25 mouse cellular contexts compared by ENCODE assay signal in the genomic region with DNA sequence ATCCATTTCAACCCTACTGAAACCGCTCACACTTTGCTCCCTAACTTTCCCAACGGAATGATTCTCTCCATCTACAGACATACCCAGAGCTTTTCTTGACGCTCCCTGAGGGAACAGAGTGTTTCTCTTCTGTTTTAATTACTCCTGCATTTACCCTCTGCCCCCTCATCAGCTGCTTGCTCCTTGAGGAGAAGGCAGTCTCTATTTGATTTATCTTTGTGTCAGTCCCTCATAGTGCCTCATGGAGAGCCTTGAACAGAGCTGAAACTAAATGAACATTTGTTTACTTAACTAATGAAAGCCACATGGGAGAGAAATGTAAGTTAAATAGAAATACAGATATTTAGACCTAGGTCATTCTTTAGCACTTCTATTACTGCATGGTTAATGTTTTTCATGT.
DNase-seq lines count a peak whose midpoint lies in the region; ATAC-seq and TF ChIP-seq lines count a peak whose summit lies in the region.
"Had no signal": no experiment of that assay in that cellular context is flagged by ENCODE, and none has a peak within 500 bp of the region (broad histone marks: within the 10 kb centered on the region; RNA-seq: fewer than 3 reads in every experiment).

No protein-coding gene starts in this region.

- peak; percentile 21 for DNase-seq in hindbrain, embryonic 10.5 days (ENCODE audit: low spot score)
- no peak for DNase-seq in hindbrain, embryonic 14.5 days (ENCODE audit: low spot score)
- peak; percentile 65 for DNase-seq in 3T3-L1 (ENCODE audit: low read depth, low spot score)
- DNase-seq in embryonic facial prominence, embryonic 11.5 days (ENCODE audit: low spot score) = peak; percentile 85
- peak; percentile 54 for DNase-seq in kidney, postnatal 0 days (ENCODE audit: low spot score)
- DNase-seq in cerebellum, adult 11-12 months = no peak
- DNase-seq in cerebellum, adult 11 months = no peak
- no peak for DNase-seq in liver, embryonic 11.5 days (ENCODE audit: low spot score)
- DNase-seq: adrenal gland, postnatal 25 days; cerebellum, adult 18-20 months; cerebellum, postnatal 25 days; gastrocnemius, postnatal 14 days; heart, adult 2 months; heart, postnatal 4 days; left cerebral cortex, postnatal 4 days; lung, adult 2 months; lung, postnatal 36 days; retina, postnatal 1 day; thymus, postnatal 4 days had no signal

- no peaks in the 10 kb centered on the region for H3K27me3 ChIP-seq in hindbrain, embryonic 10.5 days (ENCODE audit: insufficient read depth, poor library complexity, severe bottlenecking)
- H3K27me3 ChIP-seq in hindbrain, embryonic 14.5 days (ENCODE audit: control insufficient read depth, insufficient read depth, low read length) = no peaks in the 10 kb centered on the region
- no peaks in the 10 kb centered on the region for H3K27me3 ChIP-seq in embryonic facial prominence, embryonic 11.5 days (ENCODE audit: control insufficient read depth, insufficient read depth, low read length)
- H3K27me3 ChIP-seq in kidney, postnatal 0 days (ENCODE audit: insufficient read depth, low read length) = no peaks in the 10 kb centered on the region
- no peaks in the 10 kb centered on the region for H3K27me3 ChIP-seq in liver, embryonic 11.5 days (replicated peaks; ENCODE audit: control insufficient read depth, insufficient read depth, low read length)
- H3K27me3 ChIP-seq: forebrain, embryonic 12.5 days; heart, embryonic 15.5 days; liver, embryonic 12.5 days had no signal

- no peaks in the 10 kb centered on the region for H3K4me1 ChIP-seq in hindbrain, embryonic 10.5 days (replicated peaks)
- no peaks in the 10 kb centered on the region for H3K4me1 ChIP-seq in hindbrain, embryonic 14.5 days (replicated peaks; ENCODE audit: control insufficient read depth, insufficient read depth, low read length)
- H3K4me1 ChIP-seq in embryonic facial prominence, embryonic 11.5 days (ENCODE audit: control insufficient read depth, insufficient read depth, low read length) = no peaks in the 10 kb centered on the region; the same call in 1 of the 2 replicates
- H3K4me1 ChIP-seq in kidney, postnatal 0 days (replicated peaks; ENCODE audit: insufficient read depth, low read length) = no peaks in the 10 kb centered on the region
- no peaks in the 10 kb centered on the region for H3K4me1 ChIP-seq in liver, embryonic 11.5 days (replicated peaks; ENCODE audit: control insufficient read depth, insufficient read depth, low read length)
- H3K4me1 ChIP-seq: forebrain, embryonic 12.5 days; heart, embryonic 15.5 days; liver, embryonic 12.5 days had no signal

- H3K27ac ChIP-seq in hindbrain, embryonic 10.5 days = no peak overlapping the region
- no peak overlapping the region for H3K27ac ChIP-seq in hindbrain, embryonic 14.5 days
- H3K27ac ChIP-seq in embryonic facial prominence, embryonic 11.5 days (replicated peaks; ENCODE audit: low read depth, low read length) = no peak overlapping the region
- no peak overlapping the region for H3K27ac ChIP-seq in kidney, postnatal 0 days
- H3K27ac ChIP-seq in liver, embryonic 11.5 days (ENCODE audit: low read depth, low read length) = no peak overlapping the region
- H3K27ac ChIP-seq: forebrain, embryonic 12.5 days; heart, adult 2 months; heart, embryonic 15.5 days; left cerebral cortex, adult 2 months; liver, embryonic 12.5 days had no signal

- no peak for TF ChIP-seq CTCF in kidney, postnatal 0 days (IDR thresholded peaks at IDR 0.05; ENCODE audit: low read depth)

- H3K9me3 ChIP-seq in hindbrain, embryonic 10.5 days = no peaks in the 10 kb centered on the region
- no peaks in the 10 kb centered on the region for H3K9me3 ChIP-seq in hindbrain, embryonic 14.5 days (ENCODE audit: control insufficient read depth, low read length)
- H3K9me3 ChIP-seq in embryonic facial prominence, embryonic 11.5 days (replicated peaks; ENCODE audit: control insufficient read depth, low read length) = no peaks in the 10 kb centered on the region
- H3K9me3 ChIP-seq in kidney, postnatal 0 days (replicated peaks; ENCODE audit: low read length) = no peaks in the 10 kb centered on the region
- no peaks in the 10 kb centered on the region for H3K9me3 ChIP-seq in liver, embryonic 11.5 days (ENCODE audit: control insufficient read depth, low read length)
- H3K9me3 ChIP-seq: forebrain, embryonic 12.5 days; heart, embryonic 15.5 days; liver, embryonic 12.5 days had no signal

- H3K4me2 ChIP-seq in hindbrain, embryonic 14.5 days (replicated peaks) = no peak overlapping the region
- H3K4me2 ChIP-seq in embryonic facial prominence, embryonic 11.5 days (ENCODE audit: low read depth, low read length) = no peak overlapping the region
- H3K4me2 ChIP-seq in kidney, postnatal 0 days (ENCODE audit: low read length) = no peak overlapping the region
- no peak overlapping the region for H3K4me2 ChIP-seq in liver, embryonic 11.5 days
- H3K4me2 ChIP-seq: forebrain, embryonic 12.5 days; heart, embryonic 15.5 days; liver, embryonic 12.5 days had no signal

- H3K4me3 ChIP-seq in hindbrain, embryonic 10.5 days = no peak overlapping the region
- no peak overlapping the region for H3K4me3 ChIP-seq in hindbrain, embryonic 14.5 days (replicated peaks; ENCODE audit: low read length)
- no peak overlapping the region for H3K4me3 ChIP-seq in embryonic facial prominence, embryonic 11.5 days (ENCODE audit: low read depth, low read length)
- H3K4me3 ChIP-seq in kidney, postnatal 0 days (replicated peaks; ENCODE audit: low read depth, low read length) = no peak overlapping the region
- no peak overlapping the region for H3K4me3 ChIP-seq in liver, embryonic 11.5 days (ENCODE audit: low read depth, low read length)
- H3K4me3 ChIP-seq: forebrain, embryonic 12.5 days; heart, adult 2 months; heart, embryonic 15.5 days; left cerebral cortex, adult 2 months; liver, embryonic 12.5 days had no signal

- 60% methylated on average over 3 of the region's 3 CpGs for WGBS in hindbrain, embryonic 10.5 days
- WGBS in hindbrain, embryonic 14.5 days = 81% methylated on average over 3 of the region's 3 CpGs
- WGBS in embryonic facial prominence, embryonic 11.5 days = 20% methylated on average over 3 of the region's 3 CpGs
- 28% methylated on average over 3 of the region's 3 CpGs for WGBS in kidney, postnatal 0 days
- WGBS in liver, embryonic 11.5 days = 50% methylated on average over 3 of the region's 3 CpGs

- H3K36me3 ChIP-seq in hindbrain, embryonic 10.5 days = no peaks in the 10 kb centered on the region
- no peaks in the 10 kb centered on the region for H3K36me3 ChIP-seq in hindbrain, embryonic 14.5 days (replicated peaks; ENCODE audit: control insufficient read depth, insufficient read depth)
- H3K36me3 ChIP-seq in embryonic facial prominence, embryonic 11.5 days (replicated peaks; ENCODE audit: control insufficient read depth, insufficient read depth, low read depth, low read length) = no peaks in the 10 kb centered on the region
- no peaks in the 10 kb centered on the region for H3K36me3 ChIP-seq in kidney, postnatal 0 days (ENCODE audit: insufficient read depth, low read length)
- no peaks in the 10 kb centered on the region for H3K36me3 ChIP-seq in liver, embryonic 11.5 days (ENCODE audit: control insufficient read depth, insufficient read depth, low read length)
- H3K36me3 ChIP-seq: forebrain, embryonic 12.5 days; heart, embryonic 15.5 days; liver, embryonic 12.5 days had no signal

- ATAC-seq in hindbrain, embryonic 14.5 days (ENCODE audit: low FRiP score) = no peak
- ATAC-seq in embryonic facial prominence, embryonic 11.5 days (replicated peaks; ENCODE audit: insufficient number of reproducible peaks, low FRiP score, low TSS enrichment, low read depth) = peak; percentile 62; the same call in 1 of the 2 replicates
- no peak for ATAC-seq in kidney, postnatal 0 days (replicated peaks; ENCODE audit: low FRiP score, low read depth)
- no peak for ATAC-seq in liver, embryonic 11.5 days (replicated peaks; ENCODE audit: low FRiP score)
- ATAC-seq: CD4-positive, CD25-positive, alpha-beta regulatory T cell, adult 4 months; liver, embryonic 12.5 days; midbrain, embryonic 16.5 days had no signal

- no peak overlapping the region for H3K9ac ChIP-seq in hindbrain, embryonic 14.5 days
- H3K9ac ChIP-seq in embryonic facial prominence, embryonic 11.5 days (replicated peaks; ENCODE audit: low read length) = no peak overlapping the region
- no peak overlapping the region for H3K9ac ChIP-seq in kidney, postnatal 0 days (ENCODE audit: low read depth, low read length)
- H3K9ac ChIP-seq in liver, embryonic 11.5 days (ENCODE audit: low read depth, low read length) = no peak overlapping the region
- H3K9ac ChIP-seq: forebrain, embryonic 12.5 days; heart, embryonic 15.5 days; liver, embryonic 12.5 days had no signal

Comparison
In these comparisons a context has a peak if more than half of its experiments do, and no peak if none do; other contexts are left out.
1. DNase-seq: peak in hindbrain, embryonic 10.5 days (single experiment), 3T3-L1 (single experiment), embryonic facial prominence, embryonic 11.5 days (single experiment) and kidney, postnatal 0 days (single experiment); none in hindbrain, embryonic 14.5 days (single experiment), cerebellum, adult 11-12 months (single experiment), cerebellum, adult 11 months (single experiment) and liver, embryonic 11.5 days (single experiment).